Mouse (Mus musculus) liver, embryonic 13.5 days (tissue): ENCODE data around the gene Gm10142. TPM values are rescaled to one million over a fixed set of nuclear protein-coding genes. Genes with fewer than 3 reads are reported as not detected.
"Not testable (repeated sequence)": the region's sequence is repeated elsewhere in the genome, so short reads cannot be mapped to it uniquely, and the experiment has no call there.

ENCODE experiments used
- ATAC-seq: fragments of 200-750 bp; cut with Nextera tagmentation; 2 replicates; pipeline ENCODE4 v1.8.0; 2017; ENCODE audit warnings: low read depth, mild to moderate bottlenecking, moderate number of reproducible peaks, moderate library complexity
- DNase-seq: peaks from one replicate; pipeline ENCODE4 v3.0.0; 2022
- H3K27ac ChIP-seq: fragments of 300-500 bp; sonication (generic); 2 replicates; pipeline ENCODE4 v1.5.1; 2015; ENCODE audit warnings: moderate library complexity, mild to moderate bottlenecking, inconsistent platforms
- H3K27me3 ChIP-seq: fragments of 300-500 bp; sonication (generic); 2 replicates; pipeline ENCODE4 v1.6.1; 2015; ENCODE audit warnings: mild to moderate bottlenecking, inconsistent platforms
- H3K36me3 ChIP-seq: fragments of 300-500 bp; sonication (generic); 2 replicates; pipeline ENCODE4 v1.6.1; 2015; ENCODE audit warnings: mild to moderate bottlenecking, inconsistent platforms
- H3K4me1 ChIP-seq: fragments of 300-500 bp; sonication (generic); replicated peaks from 2 replicates; pipeline ENCODE4 v1.6.1; 2015; ENCODE audit warnings: inconsistent platforms
- H3K4me2 ChIP-seq: fragments of 300-500 bp; sonication (generic); 2 replicates; pipeline ENCODE4 v1.6.1; 2015; ENCODE audit warnings: inconsistent platforms, mild to moderate bottlenecking, moderate library complexity
- H3K4me3 ChIP-seq: fragments of 300-500 bp; sonication (generic); replicated peaks from 2 replicates; pipeline ENCODE4 v1.5.1; 2015; ENCODE audit warnings: mild to moderate bottlenecking, inconsistent platforms
- H3K9ac ChIP-seq: fragments of 300-500 bp; sonication (generic); 2 replicates; pipeline ENCODE4 v1.6.1; 2015; ENCODE audit warnings: mild to moderate bottlenecking, inconsistent platforms
- H3K9me3 ChIP-seq: fragments of 300-500 bp; sonication (generic); replicated peaks from 2 replicates; pipeline ENCODE4 v1.6.1; 2016; ENCODE audit warnings: inconsistent platforms
- WGBS: fragments of 180-500 bp; shearing (Covaris S2); methylation state at CpG from one replicate; pipeline ENCODE4 v1.1.7; 2015; ENCODE audit not compliant: insufficient replicate concordance; 5-methylcytosine and 5-hydroxymethylcytosine counted together
- polyA plus RNA-seq: library from polyadenylated mRNA; unstranded; fragments of >200 nt; fragmentation: Nextera tagmentation; extraction: Ambion mirVana; gene quantifications from 2 replicates; pipeline ENCODE4 v1.2.1, GENCODE M21; 2015

The Gm10142 gene
- polyA plus RNA-seq, 1 experiment from 2014 or later = not detected

DNA sequence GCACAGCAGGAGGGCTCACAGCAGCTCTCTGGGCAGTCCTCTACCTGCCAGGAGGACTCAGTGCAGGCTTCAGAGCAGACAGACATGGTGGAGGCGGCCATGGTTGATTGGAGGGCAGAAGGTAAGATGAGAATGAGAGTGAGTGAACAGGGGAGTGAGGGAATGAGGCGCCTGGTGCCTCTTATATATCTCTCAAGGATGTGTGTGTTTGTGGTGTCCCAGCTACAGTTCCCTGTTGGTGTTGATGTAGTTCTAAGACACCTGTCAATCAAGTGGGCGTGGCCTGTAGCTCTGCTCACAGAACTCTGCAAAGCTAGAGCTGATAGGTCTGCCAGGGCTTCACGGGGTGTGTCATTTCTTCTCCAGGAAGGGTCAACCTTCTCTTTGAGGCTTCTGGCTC is 18.5 kb upstream of the Gm10142 start, which contains the start of gene Gm9508:
Gene Gm9508 (minus strand): TSS at position 101 of the 400 bp plus-strand sequence.
- Histone ChIP-seq H3K27me3 (no peaks in the 10 kb centered on the region), H3K4me2 (no peak within 1 kb of the TSS), H3K9me3 (no peaks in the 10 kb centered on the region), H3K4me3 (no peak within 1 kb of the TSS), H3K36me3 (no peaks in the 10 kb centered on the region), H3K4me1 (no peaks in the 10 kb centered on the region), H3K9ac (no peak within 1 kb of the TSS), H3K27ac (no peak within 1 kb of the TSS)
- 30% methylated on average over 4 of the region's 4 CpGs for WGBS
- DNase-seq (no peak), ATAC-seq (no peak)

DNA sequence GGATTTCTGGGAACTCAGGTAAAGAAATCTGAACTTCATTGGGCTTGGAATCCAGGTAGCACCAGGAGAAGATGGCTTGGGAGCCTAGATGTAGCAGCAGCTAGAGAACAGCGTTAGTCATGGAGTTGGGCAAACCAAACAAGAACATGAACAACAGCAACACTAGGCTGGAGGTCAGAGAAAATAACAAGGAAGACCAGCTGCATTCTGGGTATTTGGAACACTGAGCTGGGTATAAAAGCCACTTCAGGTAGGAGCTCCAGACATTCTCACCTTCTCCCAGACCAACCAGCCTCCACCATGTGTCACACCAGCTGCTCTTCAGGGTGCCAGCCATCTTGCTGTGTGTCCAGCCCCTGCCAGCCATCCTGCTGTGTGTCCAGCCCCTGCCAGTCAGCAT is 9.3 kb upstream of the Gm10142 start, which contains the start of gene Gm10272:
Gene Gm10272 (plus strand): TSS at position 301 of the 400 bp plus-strand sequence.
- DNase-seq = no peak
- no peak within 1 kb of the TSS for H3K27ac ChIP-seq
- H3K4me1 ChIP-seq = no peaks in the 10 kb centered on the region
- no peak within 1 kb of the TSS for H3K4me3 ChIP-seq
- no peak within 1 kb of the TSS for H3K4me2 ChIP-seq
- 54% methylated on average over 1 of the region's 1 CpGs for WGBS
- no peak within 1 kb of the TSS for H3K9ac ChIP-seq
- no peaks in the 10 kb centered on the region; the same call in 1 of the 2 replicates for H3K9me3 ChIP-seq
- ATAC-seq = no peak
- no peaks in the 10 kb centered on the region for H3K36me3 ChIP-seq
- no peaks in the 10 kb centered on the region for H3K27me3 ChIP-seq

DNA sequence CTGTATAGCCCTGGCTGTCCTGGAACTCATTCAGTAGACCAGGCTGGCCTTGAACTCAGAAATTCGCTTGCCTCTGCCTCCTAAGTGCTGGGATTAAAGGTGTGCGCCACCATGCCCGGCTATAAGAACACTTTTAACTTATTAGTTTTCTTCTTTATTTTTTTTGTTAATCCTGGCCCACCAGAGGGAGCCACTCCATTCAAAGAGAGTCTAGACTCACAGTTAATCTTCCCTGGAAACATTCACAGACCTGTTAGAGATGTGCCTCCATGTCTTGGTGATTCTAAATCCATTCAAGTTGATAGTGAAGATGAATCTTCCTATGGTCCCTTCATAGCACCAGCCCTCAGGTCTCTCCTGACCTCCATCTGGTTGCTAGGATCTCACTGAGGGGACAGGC is 5.8 kb upstream of the Gm10142 start:
- no peak overlapping the region for H3K4me2 ChIP-seq
- H3K9ac ChIP-seq = no peak overlapping the region
- H3K36me3 ChIP-seq = no peaks in the 10 kb centered on the region
- no peaks in the 10 kb centered on the region for H3K4me1 ChIP-seq
- no peak overlapping the region for H3K4me3 ChIP-seq
- DNase-seq (no peak), ATAC-seq (no peak)
- no peak overlapping the region for H3K27ac ChIP-seq
- WGBS = 65% methylated on average over 3 of the region's 3 CpGs
- H3K9me3 ChIP-seq = no peaks in the 10 kb centered on the region; the same call in 1 of the 2 replicates
- no peaks in the 10 kb centered on the region for H3K27me3 ChIP-seq

GRCm38 (mm10) chr10:77711157-77711556 is 4.5 kb upstream of the Gm10142 start, which contains the start of gene Gm10024:
Gene Gm10024 (plus strand): TSS chr10:77711457.
- H3K36me3 ChIP-seq, DNase-seq, ATAC-seq, H3K27me3 ChIP-seq, H3K4me3 ChIP-seq, H3K4me1 ChIP-seq, H3K4me2 ChIP-seq, H3K9ac ChIP-seq, H3K9me3 ChIP-seq, H3K27ac ChIP-seq: not testable (repeated sequence)

DNA sequence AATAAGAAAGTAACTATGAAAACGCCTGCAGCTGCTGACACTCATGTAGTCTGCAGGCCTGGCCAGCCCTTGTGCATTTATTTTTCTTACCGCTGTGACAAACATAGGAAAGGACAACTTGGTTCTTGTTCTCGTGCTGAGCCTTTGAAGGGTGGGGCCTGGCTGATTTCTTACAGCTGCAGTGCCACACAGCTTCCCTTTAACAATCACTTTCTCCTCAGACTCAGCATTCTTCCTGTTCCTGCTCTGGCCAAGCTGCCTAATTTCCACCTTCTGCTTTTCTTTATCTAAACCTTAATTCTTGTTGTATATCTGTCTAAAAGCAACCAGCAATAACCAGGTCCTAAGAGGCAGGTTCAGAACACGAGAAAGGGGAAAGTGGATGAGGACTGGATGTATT is 1.9 kb upstream of the Gm10142 start:
- Histone ChIP-seq H3K4me1 (no peaks in the 10 kb centered on the region), H3K4me2 (no peak overlapping the region), H3K9me3 (no peaks in the 10 kb centered on the region; the same call in 1 of the 2 replicates), H3K4me3 (no peak overlapping the region), H3K27ac (no peak overlapping the region), H3K27me3 (no peaks in the 10 kb centered on the region), H3K36me3 (no peaks in the 10 kb centered on the region), H3K9ac (no peak overlapping the region)
- DNase-seq (no peak), ATAC-seq (no peak)
- 38% methylated on average over 4 of the region's 4 CpGs for WGBS

GRCm38 (mm10) chr10:77720299-77720698 is 4.7 kb downstream of the Gm10142 start, which contains the start of gene Krtap12-1:
Gene Krtap12-1 (plus strand): TSS chr10:77720599.
- H3K27me3 ChIP-seq, ATAC-seq, H3K4me1 ChIP-seq, H3K4me3 ChIP-seq, H3K9ac ChIP-seq, H3K9me3 ChIP-seq, DNase-seq, H3K4me2 ChIP-seq, H3K27ac ChIP-seq, H3K36me3 ChIP-seq: not testable (repeated sequence)
- WGBS = 59% methylated on average over 1 of the region's 1 CpGs

GRCm38 (mm10) chr10:77724855-77725254 is 9.2 kb downstream of the Gm10142 start:
- Histone ChIP-seq H3K36me3 (no peaks in the 10 kb centered on the region), H3K4me3 (no peak overlapping the region), H3K4me2 (no peak overlapping the region), H3K4me1 (no peaks in the 10 kb centered on the region), H3K27ac (no peak overlapping the region), H3K27me3 (no peaks in the 10 kb centered on the region), H3K9me3 (no peaks in the 10 kb centered on the region), H3K9ac (no peak overlapping the region)
- 63% methylated on average over 8 of the region's 8 CpGs for WGBS
- DNase-seq = no peak
- no peak for ATAC-seq

GRCm38 (mm10) chr10:77726186-77726585 is 10.6 kb downstream of the Gm10142 start, which contains the start of gene Gm10100:
Gene Gm10100 (plus strand): TSS chr10:77726486.
- 26% methylated on average over 3 of the region's 3 CpGs for WGBS
- Histone ChIP-seq H3K4me1 (no peaks in the 10 kb centered on the region), H3K36me3 (no peaks in the 10 kb centered on the region), H3K27me3 (no peaks in the 10 kb centered on the region), H3K4me3 (no peak within 1 kb of the TSS), H3K4me2 (no peak within 1 kb of the TSS), H3K9ac (no peak within 1 kb of the TSS), H3K9me3 (no peaks in the 10 kb centered on the region), H3K27ac (no peak within 1 kb of the TSS)
- no peak for ATAC-seq
- DNase-seq = no peak

DNA sequence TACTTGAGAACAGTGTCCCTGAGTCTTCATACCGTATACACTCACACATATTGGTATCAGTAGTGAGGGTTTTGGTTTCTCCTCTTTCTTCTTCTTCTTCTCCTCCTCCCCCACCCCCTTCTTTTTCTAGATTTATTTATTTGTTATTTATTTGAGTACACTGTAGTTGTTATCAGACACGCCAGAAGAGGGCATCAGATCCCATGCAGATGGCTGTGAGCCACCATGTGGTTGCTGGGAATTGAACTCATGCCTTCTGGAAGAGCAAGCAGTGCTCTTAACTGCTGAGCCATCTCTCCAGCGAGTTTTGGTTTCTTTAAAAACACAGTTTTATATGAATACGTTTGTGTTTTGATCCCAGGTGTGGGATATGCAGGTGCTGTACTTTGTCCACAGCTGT is 12.7 kb downstream of the Gm10142 start:
- no peak overlapping the region for H3K9ac ChIP-seq
- no peaks in the 10 kb centered on the region for H3K9me3 ChIP-seq
- H3K4me2 ChIP-seq = no peak overlapping the region
- no peaks in the 10 kb centered on the region for H3K27me3 ChIP-seq
- DNase-seq (no peak), ATAC-seq (no peak)
- H3K4me1 ChIP-seq = no peaks in the 10 kb centered on the region
- no peaks in the 10 kb centered on the region for H3K36me3 ChIP-seq
- H3K27ac ChIP-seq = no peak overlapping the region
- H3K4me3 ChIP-seq = no peak overlapping the region
- WGBS = 47% methylated on average over 4 of the region's 4 CpGs

- Histone ChIP-seq H3K36me3 (no peaks in the 10 kb centered on the region), H3K27ac (no peak overlapping the region), H3K4me3 (no peak overlapping the region), H3K9ac (no peak overlapping the region), H3K4me1 (no peaks in the 10 kb centered on the region), H3K9me3 (no peaks in the 10 kb centered on the region; the same call in 1 of the 2 replicates), H3K4me2 (no peak overlapping the region), H3K27me3 (no peaks in the 10 kb centered on the region)
- ATAC-seq (no peak), DNase-seq (no peak)
- 34% methylated on average over 4 of the region's 4 CpGs for WGBS
Observed at GRCm38 (mm10) chr10:77729241-77729640, 13.6 kb downstream of the Gm10142 start.

GRCm38 (mm10) chr10:77735928-77736327 is 20.3 kb downstream of the Gm10142 start:
- peaks cover 3% of the 10 kb centered on the region; the same call in 1 of the 2 replicates for H3K9me3 ChIP-seq
- WGBS = 79% methylated on average over 1 of the region's 1 CpGs
- DNase-seq (no peak), ATAC-seq (no peak)
- no peak overlapping the region for H3K9ac ChIP-seq
- H3K27ac ChIP-seq = no peak overlapping the region
- no peaks in the 10 kb centered on the region for H3K36me3 ChIP-seq
- H3K4me1 ChIP-seq = no peaks in the 10 kb centered on the region
- no peak overlapping the region for H3K4me3 ChIP-seq
- no peaks in the 10 kb centered on the region for H3K27me3 ChIP-seq
- no peak overlapping the region for H3K4me2 ChIP-seq

GRCm38 (mm10) chr10:77738929-77739328 is 23.3 kb downstream of the Gm10142 start:
- ATAC-seq = no peak
- WGBS = 56% methylated on average over 4 of the region's 4 CpGs
- no peak overlapping the region for H3K27ac ChIP-seq

More at GRCm38 (mm10) chr10:77738929-77739328, 23.3 kb downstream of the Gm10142 start:
- Histone ChIP-seq H3K4me2 (no peak overlapping the region), H3K4me3 (no peak overlapping the region), H3K4me1 (no peaks in the 10 kb centered on the region), H3K9me3 (peaks cover 3% of the 10 kb centered on the region; the same call in 1 of the 2 replicates), H3K27me3 (no peaks in the 10 kb centered on the region), H3K36me3 (no peaks in the 10 kb centered on the region), H3K9ac (no peak overlapping the region)
- DNase-seq = no peak
